Mouse (Mus musculus) gastrocnemius, adult 8-10 months (tissue): ENCODE results near the gene Mt2. TPM values are rescaled to one million over a fixed set of nuclear protein-coding genes. Genes with fewer than 3 reads are reported as not detected.

Experiments used
- DNase-seq, 2 experiments: peaks; one replicate each; pipeline ENCODE4 v3.0.0; 2022; ENCODE audit warnings: low spot score in 2 of 2
- total RNA-seq, 4 experiments: library from RNA; stranded (reverse); gene quantifications; 2 replicates each; pipeline ENCODE4 v1.2.4; 2022

The Mt2 gene
- total RNA-seq, 4 experiments from 2014 or later: 12.9 to 75.1 (median 15.1) TPM

DNA sequence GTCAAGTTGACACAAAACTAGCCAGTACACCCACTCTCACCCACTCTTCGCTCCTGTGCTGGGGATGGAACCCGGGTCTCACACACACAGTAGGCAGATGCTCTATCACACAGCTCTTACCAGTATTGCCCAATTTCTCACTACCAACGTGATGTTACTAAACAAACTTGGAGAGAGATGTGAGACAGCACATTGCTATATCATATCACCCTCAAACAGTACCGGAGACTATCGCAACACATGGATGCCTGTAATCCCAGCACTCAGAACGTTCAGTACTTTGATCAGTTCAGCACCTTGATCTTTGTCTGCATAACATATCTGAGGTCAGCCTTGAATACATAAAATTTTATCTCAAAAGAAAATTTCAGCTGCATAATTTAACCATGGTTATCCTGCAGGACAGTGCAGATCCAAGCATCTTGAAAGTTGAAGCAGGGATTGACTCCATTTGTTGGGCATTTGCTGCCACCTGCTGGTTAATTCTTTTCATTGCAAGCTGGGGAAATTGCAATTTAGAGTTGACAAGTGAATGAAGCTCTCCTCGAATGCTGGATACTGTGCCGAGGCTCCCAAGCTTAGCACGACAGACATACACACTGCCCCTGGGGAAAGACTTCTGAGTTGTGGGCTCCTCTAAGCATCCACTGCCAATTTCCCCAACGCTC lies 26.9 kb downstream of the Mt2 start:
- no peak for DNase-seq

DNA sequence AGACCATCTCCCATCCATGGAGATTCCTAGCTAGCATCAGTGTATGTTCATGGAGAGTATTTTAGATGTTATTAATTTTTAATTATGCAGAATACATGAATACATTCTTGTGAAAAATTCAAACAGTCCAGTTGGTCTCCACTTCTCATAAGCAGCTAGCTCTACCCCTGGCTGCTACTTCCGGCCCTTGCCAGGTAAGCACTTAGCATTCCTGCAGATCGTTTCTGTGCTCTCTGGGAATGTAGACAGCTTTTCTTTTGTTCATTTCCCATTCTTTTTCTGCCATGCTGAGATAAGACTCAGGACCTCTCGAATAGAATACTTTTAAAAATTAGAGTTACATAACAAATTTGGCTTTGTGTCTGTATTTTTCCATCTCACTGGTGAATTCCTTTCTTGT lies 31.6 kb downstream of the Mt2 start:
- no peak for DNase-seq

DNA sequence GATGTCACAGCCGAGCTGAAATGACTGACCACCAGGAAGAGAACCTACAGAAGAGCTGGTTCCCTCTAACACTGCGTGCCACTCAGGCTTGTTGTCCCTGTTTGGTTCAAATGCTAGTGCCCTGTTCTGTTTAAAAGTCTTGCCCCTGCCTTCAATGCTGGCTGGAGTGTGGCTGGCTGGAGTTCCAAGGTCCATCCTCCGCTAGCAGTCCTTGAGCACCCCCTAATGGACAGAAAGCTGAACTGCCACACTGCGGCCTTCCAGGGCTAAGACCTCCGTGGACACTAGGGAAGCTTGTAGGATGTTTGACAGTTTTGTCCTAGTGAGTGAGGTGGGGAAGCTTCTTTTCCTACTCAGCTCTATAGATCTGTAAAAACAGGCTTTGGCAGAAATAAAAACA lies 33.3 kb downstream of the Mt2 start:
- DNase-seq: peak; percentile 40 to 48

DNA sequence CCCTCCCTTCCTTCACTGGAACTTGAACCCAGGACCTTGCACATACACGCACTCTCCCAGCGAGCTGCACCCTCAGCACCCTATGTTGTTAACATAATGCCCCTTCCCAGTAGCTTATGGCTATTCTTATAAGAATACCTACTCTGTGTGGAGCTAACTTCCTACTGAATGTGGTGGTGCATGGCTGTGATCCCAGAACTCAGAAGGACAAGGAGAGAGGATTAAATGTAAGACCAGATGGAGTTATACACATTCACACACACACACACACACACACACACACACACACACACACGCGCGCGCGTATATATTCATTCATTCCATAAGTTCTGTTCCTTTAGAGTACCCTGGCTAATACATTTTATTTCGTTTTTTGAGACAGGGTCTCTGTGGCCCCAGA lies 33.8 kb downstream of the Mt2 start:
- no peak for DNase-seq

DNA sequence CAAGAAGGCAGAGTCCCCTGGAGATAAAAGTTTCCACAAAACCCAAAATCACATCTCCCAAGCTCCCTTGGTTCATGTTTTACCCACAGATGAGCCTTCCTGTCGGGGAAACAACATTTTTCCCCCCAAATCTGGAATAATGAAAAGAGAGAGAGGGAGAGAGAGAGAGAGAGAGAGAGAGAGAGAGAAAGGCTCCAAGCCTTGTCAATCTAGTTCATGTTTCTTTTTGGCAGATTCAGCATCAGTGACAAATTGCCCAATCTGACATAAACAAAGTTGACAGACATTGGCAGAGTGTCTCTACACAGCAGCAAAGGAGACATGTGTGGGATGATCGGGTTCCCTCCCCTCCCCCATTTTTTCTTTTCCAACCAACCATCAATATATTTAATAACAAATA lies 35.0 kb downstream of the Mt2 start:
- DNase-seq: no peak

DNA sequence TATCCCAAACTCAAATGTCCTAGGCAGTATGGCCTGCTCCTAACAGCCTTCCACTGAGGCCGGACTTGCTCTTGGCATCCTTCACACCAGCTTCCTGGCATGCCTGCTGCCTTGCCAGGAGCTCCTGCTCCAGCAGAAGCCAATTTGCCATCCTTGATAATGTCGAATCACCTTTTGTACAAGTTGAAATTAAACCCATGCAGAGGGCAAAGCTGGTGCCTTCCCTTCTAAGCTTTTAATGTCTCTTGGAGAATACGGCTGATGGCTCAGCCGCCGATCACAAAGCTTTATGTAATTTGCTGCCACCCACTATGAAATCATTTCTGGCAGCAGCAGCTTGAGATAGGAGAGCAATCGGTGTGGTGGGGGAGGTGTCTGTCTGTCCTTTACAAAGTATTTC lies 37.2 kb downstream of the Mt2 start:
- DNase-seq: no peak

DNA sequence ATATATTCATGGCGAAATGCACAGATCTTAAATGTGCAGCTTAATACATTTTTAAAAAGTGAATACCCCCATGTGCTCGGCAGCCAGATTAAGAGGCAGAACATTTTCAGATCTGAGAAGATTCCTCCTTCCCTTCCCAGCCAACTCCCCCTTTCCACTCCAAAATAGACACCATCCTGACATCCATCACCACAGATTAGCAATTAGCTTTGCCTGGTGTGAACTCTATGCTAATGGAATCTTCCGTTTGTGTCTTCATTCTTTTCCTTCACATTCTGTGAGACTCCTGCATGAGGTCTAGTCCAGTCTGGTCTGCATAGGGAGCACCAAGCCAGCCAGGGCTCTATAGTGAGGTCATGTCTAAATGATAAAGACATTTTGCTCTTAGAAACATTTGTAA lies 37.8 kb downstream of the Mt2 start:
- DNase-seq: no peak

DNA sequence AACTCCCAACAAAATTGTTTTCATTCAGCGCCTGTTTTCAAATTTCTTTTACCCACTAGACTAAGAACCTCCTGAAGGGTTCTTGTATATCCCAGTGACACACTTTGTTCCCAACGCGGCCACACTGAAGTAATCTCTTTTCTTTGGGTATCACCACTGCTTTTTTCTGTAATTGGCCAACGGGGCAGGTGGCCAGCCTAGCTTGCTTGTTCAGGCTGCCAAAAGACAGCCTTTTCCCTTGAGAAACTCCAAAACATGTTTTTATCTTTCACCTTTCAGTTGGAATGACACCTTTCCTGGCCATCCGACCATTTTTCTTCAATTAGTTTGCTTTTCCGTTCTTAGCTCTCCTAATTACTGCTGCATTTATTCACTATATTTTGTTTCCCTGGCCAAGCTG lies 41.4 kb downstream of the Mt2 start:
- DNase-seq: no peak

DNA sequence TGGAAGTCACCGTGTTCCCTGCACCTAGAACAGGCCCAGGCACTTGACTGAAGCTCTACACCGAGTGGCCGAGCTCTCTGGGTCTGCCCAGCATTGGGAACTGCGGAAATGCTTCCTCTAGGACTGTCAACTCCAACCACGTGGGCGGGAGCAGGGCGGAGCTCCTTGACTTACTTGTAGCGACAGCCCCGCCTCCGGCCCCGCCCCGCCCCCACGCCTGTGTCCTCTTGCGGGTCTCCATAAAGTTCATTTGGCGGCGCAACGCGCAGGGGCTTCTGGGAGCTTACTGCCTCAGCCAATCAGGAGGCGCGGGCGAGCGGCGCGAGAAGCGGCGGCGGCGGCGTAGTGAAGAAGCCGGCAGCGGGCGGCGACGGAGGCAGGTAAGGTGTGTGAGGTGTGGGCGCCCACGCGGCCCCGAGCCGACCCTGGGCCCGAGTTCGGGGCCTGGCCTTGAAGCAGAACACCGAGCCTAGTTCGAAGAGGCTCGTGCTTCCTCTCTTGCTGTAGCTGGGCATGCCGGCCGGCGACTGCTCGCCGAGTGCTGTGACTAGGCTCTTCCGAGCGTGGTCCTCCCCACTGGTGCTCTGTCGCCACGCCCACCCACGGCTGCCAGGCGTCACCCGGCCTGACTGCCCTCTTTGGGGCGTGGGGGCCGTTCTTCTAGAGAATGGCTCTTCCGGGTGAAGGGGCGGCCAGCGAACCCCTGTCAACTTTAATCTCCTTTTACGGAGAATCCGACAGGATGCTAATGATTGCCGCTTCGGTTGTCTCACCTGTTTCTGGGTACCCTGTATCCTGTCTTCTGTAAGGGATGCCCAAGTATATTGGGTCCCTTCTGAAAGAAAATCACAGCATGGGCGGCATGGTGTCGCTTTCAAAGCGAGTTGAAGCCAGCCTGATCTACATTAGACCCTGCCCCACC lies 42.0 kb downstream of the Mt2 start, which contains the start of gene Nup93:
Gene Nup93, plus strand, starts transcription at position 313 of the 922 bp plus-strand sequence.
- peak; percentile 99 for DNase-seq

Other genes starting within 250 kb of the Mt2 start
- 100 to 1,000 TPM; 115 to 150 (median 130) TPM for gene Amfr, start 159.8 kb upstream of the Mt2 start, total RNA-seq
- gene Nudt21, start 135.6 kb upstream of the Mt2 start, total RNA-seq: 10 to 100 TPM in 2 of 4 experiments, 1 to 10 TPM in 2; 7.7 to 11.0 (median 9.8) TPM
- gene Ogfod1, start 135.5 kb upstream of the Mt2 start, total RNA-seq: 10 to 100 TPM; 23.9 to 30.7 (median 27.2) TPM
- 1 to 10 TPM; 2.5 to 3.9 (median 3.6) TPM for gene Bbs2, start 73.7 kb upstream of the Mt2 start, total RNA-seq
- not detected for gene Mt4, start 35.5 kb upstream of the Mt2 start, total RNA-seq
- 1 to 10 TPM in 3 of 4 experiments, not detected in 1; 2.0 to 2.4 (median 2.2) TPM for gene Mt3, start 20.1 kb upstream of the Mt2 start, total RNA-seq
- 10 to 100 TPM; 11.7 to 74.5 (median 17.7) TPM for gene Mt1, start 6.4 kb downstream of the Mt2 start, total RNA-seq
- 10 to 100 TPM in 3 of 4 experiments, 1 to 10 TPM in 1; 9.7 to 14.2 (median 12.1) TPM for gene Nup93, start 41.9 kb downstream of the Mt2 start, total RNA-seq
- gene Slc12a3, start 156.5 kb downstream of the Mt2 start, total RNA-seq: not detected
- gene Herpud1, start 213.8 kb downstream of the Mt2 start, total RNA-seq: 100 to 1,000 TPM; 117 to 134 (median 124) TPM